Mouse (Mus musculus): ENCODE data around the gene Cnot2. TPM values are rescaled to one million over a fixed set of nuclear protein-coding genes. Genes with fewer than 3 reads are reported as not detected.
"Not testable (repeated sequence)": the region's sequence is repeated elsewhere in the genome, so short reads cannot be mapped to it uniquely, and the experiment has no call there.

The Cnot2 gene
- 10 to 100 TPM; 76.3 to 84.9 TPM for total RNA-seq (2021)
- long read RNA-seq, experiment 1, transcript Cnot2-203 (16 exons, 2,800 nt) = major isoform, 17 of 77 reads
- long read RNA-seq, experiment 1, partial matches to known transcripts = 4 of 77 reads
- long read RNA-seq, experiment 1, other reads (novel, unspliced or antisense) = 53 of 77 reads
- long read RNA-seq, experiment 2, transcript Cnot2-203 (16 exons, 2,800 nt) = major isoform, 14 of 100 reads
- long read RNA-seq, experiment 2, partial matches to known transcripts = 7 of 100 reads
- long read RNA-seq, experiment 2, other reads (novel, unspliced or antisense) = 71 of 100 reads

DNA sequence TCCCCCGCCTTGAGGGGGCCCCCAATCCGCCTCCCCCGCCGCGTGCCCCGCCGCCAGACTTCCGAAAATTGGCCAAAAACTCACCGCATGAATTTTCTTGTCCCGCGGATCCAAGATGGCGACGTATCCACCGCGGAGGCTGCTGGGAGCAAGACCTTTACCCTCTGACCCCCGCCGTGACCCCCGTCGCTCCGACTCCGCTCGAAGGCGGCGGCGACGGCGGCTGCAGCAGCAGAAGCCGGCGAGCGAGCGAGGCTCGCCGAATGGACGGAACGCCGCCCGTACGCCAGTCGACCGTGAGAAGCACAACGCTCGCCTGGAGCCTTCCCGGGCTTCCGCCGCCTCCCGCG, at the start of gene Cnot2:
Gene Cnot2, minus strand, starts transcription at position 143 of the 350 bp plus-strand sequence.
- peak; percentile 96 for DNase-seq (ENCODE audit: low spot score in 2 of 2)

- no peak for DNase-seq (ENCODE audit: low spot score in 2 of 2)
These were observed 47.6 kb upstream of the Cnot2 start for GRCm38 (mm10) chr10:116628926-116629325.

GRCm38 (mm10) chr10:116626009-116626408, 44.7 kb upstream of the Cnot2 start:
- DNase-seq (ENCODE audit: low spot score in 2 of 2) = no peak

DNA sequence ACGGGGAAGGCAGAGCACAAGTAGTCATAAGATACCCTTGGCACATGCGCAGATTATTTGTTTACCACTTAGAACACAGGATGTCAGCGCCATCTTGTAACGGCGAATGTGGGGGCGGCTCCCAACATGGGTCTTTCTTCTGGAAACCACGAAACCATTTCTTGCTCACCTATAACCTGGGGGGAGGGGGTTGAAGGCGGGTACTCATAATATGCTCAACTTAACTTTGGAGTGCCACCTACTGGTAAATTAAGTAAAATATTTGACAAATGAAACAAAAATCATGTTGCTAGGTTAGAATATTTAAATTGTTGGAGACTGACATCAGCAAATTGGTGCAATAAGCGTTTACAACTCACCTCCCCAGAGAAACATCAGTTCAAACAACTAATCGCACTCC, 31.9 kb upstream of the Cnot2 start:
- not testable (repeated sequence) for DNase-seq (ENCODE audit: low spot score in 2 of 2)

- no peak for DNase-seq (ENCODE audit: low spot score in 2 of 2)
These were observed 23.5 kb upstream of the Cnot2 start for GRCm38 (mm10) chr10:116604905-116605162.

DNA sequence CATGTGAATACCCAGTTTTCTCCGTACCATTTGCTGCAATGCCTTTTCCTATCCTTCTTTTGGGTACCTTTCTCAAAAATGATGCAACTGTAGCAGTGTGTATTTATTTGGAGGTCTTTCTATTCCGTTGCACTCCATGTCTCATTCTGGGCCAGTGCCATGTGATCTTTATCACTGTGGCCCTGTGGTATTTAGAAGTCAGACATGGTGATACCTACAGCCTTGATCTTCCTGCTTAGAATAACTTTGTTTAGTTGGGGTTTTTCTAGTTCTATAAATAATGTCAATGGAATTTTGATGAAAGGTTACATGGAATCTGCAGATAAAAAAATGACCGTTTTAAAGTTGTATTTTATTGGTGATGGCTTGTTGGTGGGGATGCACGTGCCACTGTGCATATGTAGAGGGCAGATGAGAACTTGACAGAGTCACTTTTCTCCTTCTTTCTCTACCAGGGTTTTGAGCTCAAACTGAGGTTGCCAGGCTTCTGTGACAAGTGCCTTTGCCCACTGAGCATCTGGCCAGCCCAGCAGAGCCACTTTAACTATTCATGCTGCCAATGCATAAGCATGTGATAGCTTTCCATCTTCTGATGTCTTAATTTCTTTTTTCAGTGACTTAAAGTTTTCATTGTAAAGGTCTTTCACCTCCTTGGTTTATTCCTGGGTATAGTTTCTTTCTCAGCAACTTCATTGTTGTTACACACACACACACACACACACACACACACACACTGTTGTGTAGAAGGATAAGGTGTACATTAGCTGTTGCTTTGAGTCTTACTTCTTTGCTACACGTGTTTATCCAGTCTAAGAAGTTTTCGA, 23.0 kb upstream of the Cnot2 start:
- DNase-seq (ENCODE audit: low spot score in 2 of 2) = no peak

GRCm38 (mm10) chr10:116599056-116599850, 17.9 kb upstream of the Cnot2 start:
- DNase-seq (ENCODE audit: low spot score in 2 of 2) = no peak

DNA sequence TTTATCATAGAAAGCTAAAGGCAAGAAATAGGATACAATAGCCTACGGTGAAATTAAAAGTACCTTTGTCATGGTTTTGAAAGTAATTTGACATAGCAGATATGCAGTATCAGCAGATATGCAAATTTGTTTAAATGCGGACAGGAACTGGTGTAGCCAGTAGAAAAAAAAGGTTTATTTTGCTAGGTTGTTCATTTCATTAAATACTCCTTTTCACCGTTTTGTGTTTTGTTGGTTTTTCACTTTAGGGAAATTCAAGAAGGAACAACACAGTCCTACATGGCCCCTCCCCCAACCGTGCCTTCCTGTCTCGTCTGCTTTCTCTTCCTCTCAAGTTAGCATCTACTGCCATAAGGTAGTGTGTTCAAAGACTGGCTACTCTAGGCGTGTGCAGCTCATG, 1.4 kb upstream of the Cnot2 start:
- DNase-seq (ENCODE audit: low spot score in 2 of 2) = peak in 1 of 2 experiments; percentile 4

- DNase-seq (ENCODE audit: low spot score in 2 of 2) = peak; percentile 43 to 54
These were observed 589 bp upstream of the Cnot2 start for GRCm38 (mm10) chr10:116581719-116582481.

- peak; percentile 16 to 25 for DNase-seq (ENCODE audit: low spot score in 2 of 2)
These were observed 536 bp downstream of the Cnot2 start for GRCm38 (mm10) chr10:116580591-116581358.

DNA sequence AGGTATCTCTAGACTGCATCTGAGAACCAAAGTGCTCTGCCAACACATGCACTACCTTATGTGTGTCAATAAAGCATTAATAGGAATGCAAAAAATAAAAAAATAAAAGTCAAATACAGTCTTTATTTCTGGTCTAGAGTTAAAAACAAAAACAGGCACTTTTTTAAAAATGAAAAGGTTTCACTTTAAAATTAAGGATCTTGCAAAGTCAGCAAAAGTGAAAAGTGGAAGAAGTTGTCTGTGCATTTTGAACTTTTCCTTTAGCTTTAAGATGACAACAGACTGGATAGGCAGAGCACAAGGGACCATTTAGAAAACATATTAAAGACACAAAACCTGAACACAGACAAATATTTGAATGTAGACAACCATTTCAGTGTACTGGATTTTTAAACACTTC, 1.8 kb downstream of the Cnot2 start:
- no peak for DNase-seq (ENCODE audit: low spot score in 2 of 2)

- no peak for DNase-seq (ENCODE audit: low spot score in 2 of 2)
These were observed 2.9 kb downstream of the Cnot2 start for GRCm38 (mm10) chr10:116578375-116578774.

GRCm38 (mm10) chr10:116577181-116577580, 4.1 kb downstream of the Cnot2 start:
- no peak for DNase-seq (ENCODE audit: low spot score in 2 of 2)

GRCm38 (mm10) chr10:116576071-116576470, 5.2 kb downstream of the Cnot2 start:
- not testable (repeated sequence) for DNase-seq (ENCODE audit: low spot score in 2 of 2)

- no peak for DNase-seq (ENCODE audit: low spot score in 2 of 2)
These were observed 10.8 kb downstream of the Cnot2 start for GRCm38 (mm10) chr10:116570526-116570925.

DNA sequence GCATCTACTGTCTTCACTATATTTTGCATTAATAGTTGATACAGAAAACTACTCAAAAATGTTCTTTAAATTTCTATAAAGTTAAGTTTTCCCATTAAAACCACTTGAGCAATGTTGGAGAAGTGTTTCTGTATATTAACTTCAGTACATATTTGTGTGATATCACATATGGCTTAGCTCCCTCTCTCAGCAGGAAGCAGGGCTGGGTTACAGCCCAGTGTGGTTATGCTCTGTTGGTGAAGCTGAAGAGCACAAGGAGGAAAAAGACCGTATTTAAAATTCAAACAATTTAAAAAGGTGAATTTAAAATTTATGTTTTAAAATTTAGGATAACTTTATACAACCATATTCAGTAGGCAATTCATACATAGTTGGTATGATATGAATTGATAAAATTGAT, 12.8 kb downstream of the Cnot2 start:
- DNase-seq (ENCODE audit: low spot score in 2 of 2) = no peak

- DNase-seq (ENCODE audit: low spot score in 2 of 2) = no peak
These were observed 13.6 kb downstream of the Cnot2 start for GRCm38 (mm10) chr10:116567491-116568405.

- DNase-seq (ENCODE audit: low spot score in 2 of 2) = not testable (repeated sequence)
These were observed 14.8 kb downstream of the Cnot2 start for GRCm38 (mm10) chr10:116566492-116566891.
